Mouse (Mus musculus) C2C12 (cell line): Measurements from ENCODE around the gene Mterf2.

Experiments used
- CTCF ChIP-seq: IDR thresholded peaks from one replicate; pipeline ENCODE4 v1.5.1; 2011; ENCODE audit not compliant: control insufficient read depth, insufficient read depth, insufficient read length
- FOSL1 ChIP-seq: IDR thresholded peaks from one replicate; pipeline ENCODE4 v1.8.0; 2011; ENCODE audit warnings: mild to moderate bottlenecking, low read length; ENCODE audit not compliant: poor library complexity, insufficient read depth, severe bottlenecking
- MAX ChIP-seq: IDR thresholded peaks from one replicate; pipeline ENCODE4 v1.6.1; 2011; ENCODE audit warnings: mild to moderate bottlenecking, control low read depth

DNA sequence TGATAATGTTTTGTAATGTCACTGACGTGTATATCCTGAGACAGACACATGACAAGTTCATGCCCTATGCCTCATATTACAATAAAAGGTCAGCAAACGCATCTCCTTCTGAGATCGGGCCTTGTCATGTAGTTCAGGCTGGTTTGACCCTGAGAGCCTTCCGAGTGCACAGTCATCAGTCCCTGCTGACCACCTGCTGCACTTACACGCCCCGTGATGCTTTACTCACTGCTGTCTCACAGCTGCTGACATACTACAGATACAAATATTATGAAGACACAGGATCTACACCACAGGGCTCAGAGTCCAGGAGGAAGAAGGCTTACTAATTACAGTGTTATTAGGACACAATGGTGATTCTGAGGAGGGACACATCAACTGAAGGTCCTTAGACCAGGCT, 8.7 kb upstream of the Mterf2 start:
- TF ChIP-seq CTCF (no peak), FOSL1 (no peak), MAX (no peak)
